Mouse (Mus musculus): Measurements from ENCODE around the gene Atxn3. TPM values are rescaled to one million over a fixed set of nuclear protein-coding genes. Genes with fewer than 3 reads are reported as not detected.

The Atxn3 gene
- polyA plus RNA-seq, 1 experiment from 2014 or later = 16.4 TPM

Other genes with a start within 250 kb of the Atxn3 start
- gene Tc2n, start 239.7 kb downstream of the Atxn3 start, polyA plus RNA-seq (2016; fragmentation: Nextera tagmentation; extraction: Ambion mirVana) = 0.12 and 0.20 TPM in 2 replicates
- 8.7 and 12.2 TPM in 2 replicates for gene Fbln5, start 139.2 kb downstream of the Atxn3 start, polyA plus RNA-seq (2016; fragmentation: Nextera tagmentation; extraction: Ambion mirVana)
- gene Trip11, start 45.0 kb downstream of the Atxn3 start, polyA plus RNA-seq (2016; fragmentation: Nextera tagmentation; extraction: Ambion mirVana) = 19.3 and 22.5 TPM in 2 replicates
- gene Cpsf2, start 17.7 kb upstream of the Atxn3 start, polyA plus RNA-seq (2016; fragmentation: Nextera tagmentation; extraction: Ambion mirVana) = 41.4 and 43.0 TPM in 2 replicates
- gene Slc24a4, start 170.5 kb upstream of the Atxn3 start, polyA plus RNA-seq (2016; fragmentation: Nextera tagmentation; extraction: Ambion mirVana) = 0.31 and 0.40 TPM in 2 replicates